Mouse (Mus musculus): ENCODE data around the gene Tfdp2.

DNA sequence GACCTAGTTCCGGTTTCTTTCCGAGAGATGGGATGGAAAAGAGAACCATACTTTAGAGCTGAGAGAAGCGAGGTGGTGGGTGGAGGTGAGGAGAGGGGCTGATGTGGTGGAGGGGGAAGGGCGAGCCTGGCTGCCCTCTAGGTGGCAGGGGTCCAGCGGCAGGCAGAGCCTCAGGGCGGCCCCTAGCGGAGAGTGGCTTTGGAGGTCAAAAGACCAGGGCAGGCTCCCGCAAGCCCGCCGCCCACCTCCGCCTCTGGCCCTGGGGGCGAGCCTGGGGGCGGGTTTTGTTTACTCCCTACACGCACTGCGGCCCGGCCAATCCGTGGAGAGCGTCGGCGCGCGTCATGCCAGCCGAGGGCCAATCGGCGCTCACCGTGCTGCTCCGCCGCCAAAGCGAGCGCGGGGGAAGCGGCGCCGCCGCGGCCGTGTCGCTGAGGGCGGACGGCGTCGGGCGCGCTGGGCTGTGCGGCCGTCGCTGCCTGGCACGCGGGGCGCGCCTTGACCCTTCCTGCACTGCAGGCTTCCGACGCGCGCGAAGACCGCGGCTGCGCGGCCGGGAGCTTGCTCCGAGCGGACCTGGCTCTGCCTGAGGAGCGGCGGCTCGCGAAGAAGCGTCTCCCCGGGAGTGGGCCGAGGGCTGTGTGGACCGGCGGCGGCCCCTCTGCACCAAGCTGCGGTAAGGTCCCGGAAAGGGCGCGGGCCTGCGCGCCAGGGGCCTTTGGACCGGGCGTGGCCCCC is at the start of gene Tfdp2:
- TF ChIP-seq TAL1 (IDR thresholded peaks at IDR 0.05; ENCODE audit: low read length): no peak
- TF ChIP-seq GATA1 (IDR thresholded peaks at IDR 0.05; ENCODE audit: low read length): no peak

Measured in erythroblast, embryonic 14.5 days (primary cell).